Mouse (Mus musculus): ENCODE measurements at regions not wholly inside any gene's neighbourhood (a gene's known extent, or its start where the extent isn't known, plus 50 kb on each side); places are given as distances from the start of the nearest gene placed in this dataset.

DNA sequence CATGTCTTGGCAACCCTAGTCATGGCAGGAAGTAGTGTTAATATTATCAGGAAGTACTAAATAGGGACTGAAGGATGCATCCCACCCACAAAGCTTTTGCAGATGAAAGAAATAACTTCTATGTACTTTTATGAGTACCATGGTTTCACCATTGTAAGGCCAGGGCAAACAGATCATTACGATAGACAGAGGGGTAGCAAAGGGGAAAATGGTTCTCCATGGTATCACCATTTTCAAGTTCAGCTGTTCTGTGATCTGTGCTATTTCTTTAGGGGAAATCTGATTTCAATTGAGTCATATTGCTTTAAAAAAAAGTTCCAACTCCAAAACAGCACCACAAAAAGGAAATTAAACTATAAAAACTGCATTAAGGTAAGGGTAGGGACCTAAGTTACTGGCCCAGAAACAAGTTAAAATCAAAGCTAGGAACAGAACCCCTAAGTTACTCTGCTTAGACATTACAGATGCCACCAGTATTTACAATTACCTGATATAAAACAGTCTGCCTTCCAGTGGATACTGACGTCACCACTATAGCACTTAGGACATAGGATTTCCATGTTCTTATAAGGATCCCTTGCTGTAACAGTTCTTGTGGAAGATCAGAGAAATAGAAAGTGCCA, 610.4 kb downstream of the Bcl11a start:
- TF ChIP-seq POLR2A (IDR thresholded peaks at IDR 0.05; ENCODE audit: borderline replicate concordance, extremely low read depth, insufficient read depth, insufficient read length, poor library complexity, severe bottlenecking) = no peak
- no peak for TF ChIP-seq CTCF (IDR thresholded peaks at IDR 0.05; ENCODE audit: borderline replicate concordance, extremely low read depth, insufficient read depth, insufficient read length)

All from brain, embryonic 14.5 days (tissue).